Mouse (Mus musculus) gastrocnemius, adult 2 months (tissue): ENCODE data around the gene Olfr1250. TPM values are rescaled to one million over a fixed set of nuclear protein-coding genes. Genes with fewer than 3 reads are reported as not detected.
"Not testable (repeated sequence)": the region's sequence is repeated elsewhere in the genome, so short reads cannot be mapped to it uniquely, and the experiment has no call there.

ENCODE experiments used
- DNase-seq: peaks from one replicate; pipeline ENCODE4 v3.0.0; 2022
- H3K27ac ChIP-seq: fragments of 200-600 bp; 2 replicates; pipeline ENCODE4 v1.8.1; 2022; ENCODE audit warnings: mild to moderate bottlenecking
- H3K4me3 ChIP-seq: fragments of 200-600 bp; 2 replicates; pipeline ENCODE4 v1.8.1; 2022; ENCODE audit warnings: mild to moderate bottlenecking, moderate library complexity
- CTCF ChIP-seq: fragments of 200-600 bp; IDR thresholded peaks from 2 replicates; pipeline ENCODE4 v1.8.1; 2022; ENCODE audit warnings: antibody characterized with exemption, mild to moderate bottlenecking, moderate library complexity
- intact Hi-C: fragments of 180-260 bp; cut with DNase I; formaldehyde crosslinking; loops from one replicate; pipeline ENCODE4 v1.15.1; 2025
- long read RNA-seq, 2 experiments: library from polyadenylated mRNA; stranded (forward); transcript quantifications; one replicate each; pipeline ENCODE4 v2.0.0; 2021
- total RNA-seq, 2 experiments: library from RNA; stranded (reverse); gene quantifications; 2 replicates each; pipeline ENCODE4 v1.2.3; 2021

Gene Olfr1250
- total RNA-seq, result not detected
- long read RNA-seq, experiment 1, result 0 reads
- long read RNA-seq, experiment 2, result 0 reads

- intact Hi-C loops, result no loop called here
- DNase-seq, result no peak
- Histone ChIP-seq H3K27ac (no peak within 1 kb of the TSS), H3K4me3 (no peak within 1 kb of the TSS)
- TF ChIP-seq CTCF, result no peak
Observed at GRCm38 (mm10) chr2:89661367-89661766, at the start of gene Olfr1250. Gene Olfr1250 (minus strand): TSS chr2:89661467.

- no peak for DNase-seq
- TF ChIP-seq CTCF, result no peak
- Histone ChIP-seq H3K4me3 (no peak overlapping the region), H3K27ac (no peak overlapping the region)
- intact Hi-C loops, result no loop called here
Observed at GRCm38 (mm10) chr2:89691980-89692379, 30.7 kb upstream of the Olfr1250 start.

- Histone ChIP-seq H3K4me3 (no peak within 1 kb of the TSS), H3K27ac (no peak within 1 kb of the TSS)
- DNase-seq, result no peak
- no peak for TF ChIP-seq CTCF
- intact Hi-C loops, result no loop called here
Observed at GRCm38 (mm10) chr2:89671836-89672235, 10.6 kb upstream of the Olfr1250 start, which contains the start of gene Olfr1251. Gene Olfr1251 (minus strand): TSS chr2:89671936.

GRCm38 (mm10) chr2:89634883-89635282 is 26.4 kb downstream of the Olfr1250 start, which contains the start of gene Olfr1249:
Gene Olfr1249 (minus strand): TSS chr2:89634983.
- no peak for TF ChIP-seq CTCF
- Histone ChIP-seq H3K27ac (no peak within 1 kb of the TSS), H3K4me3 (no peak within 1 kb of the TSS)
- intact Hi-C loops, result no loop called here
- DNase-seq, result no peak

- intact Hi-C loops, H3K27ac ChIP-seq, DNase-seq, H3K4me3 ChIP-seq: not testable (repeated sequence)
Observed at GRCm38 (mm10) chr2:89618145-89618544, 43.1 kb downstream of the Olfr1250 start, which contains the start of gene Olfr1248. Gene Olfr1248 (minus strand): TSS chr2:89618245.

GRCm38 (mm10) chr2:89614030-89614429 is 47.2 kb downstream of the Olfr1250 start, which contains the start of gene Olfr1247:
Gene Olfr1247 (minus strand): TSS chr2:89614130.
- intact Hi-C loops, result no loop called here
- no peak for TF ChIP-seq CTCF
- no peak within 1 kb of the TSS for H3K4me3 ChIP-seq
- no peak within 1 kb of the TSS for H3K27ac ChIP-seq
- no peak for DNase-seq

Other genes with a start within 250 kb of the Olfr1250 start
- gene Olfr1239, start 241.1 kb downstream of the Olfr1250 start, total RNA-seq, result not detected
- gene Olfr1240, start 218.5 kb downstream of the Olfr1250 start, total RNA-seq, result not detected
- gene Olfr1241, start 174.3 kb downstream of the Olfr1250 start, total RNA-seq, result not detected
- gene Olfr1242, start 163.1 kb downstream of the Olfr1250 start, total RNA-seq, result not detected
- not detected for gene Olfr1243, start 130.0 kb downstream of the Olfr1250 start, total RNA-seq
- not detected for gene Olfr1245, start 83.0 kb downstream of the Olfr1250 start, total RNA-seq
- not detected for gene Olfr1246, start 68.3 kb downstream of the Olfr1250 start, total RNA-seq
- gene Olfr1247, start 47.3 kb downstream of the Olfr1250 start, total RNA-seq, result under 1 TPM; 0.03 to 0.06 TPM
- gene Olfr1248, start 43.2 kb downstream of the Olfr1250 start, total RNA-seq, result not detected
- not detected for gene Olfr1249, start 26.5 kb downstream of the Olfr1250 start, total RNA-seq
- not detected for gene Olfr1251, start 10.5 kb upstream of the Olfr1250 start, total RNA-seq
- not detected for gene Olfr1252, start 63.5 kb upstream of the Olfr1250 start, total RNA-seq
- gene Olfr1253, start 95.6 kb upstream of the Olfr1250 start, total RNA-seq, result not detected
- not detected for gene Olfr1254, start 132.2 kb upstream of the Olfr1250 start, total RNA-seq
- gene Olfr1255, start 150.6 kb upstream of the Olfr1250 start, total RNA-seq, result not detected
- not detected for gene Olfr1256, start 180.1 kb upstream of the Olfr1250 start, total RNA-seq
- not detected for gene Olfr48, start 186.7 kb upstream of the Olfr1250 start, total RNA-seq
- not detected for gene Olfr1257, start 217.0 kb upstream of the Olfr1250 start, total RNA-seq